Mouse (Mus musculus) spleen, adult 2 months (tissue): ENCODE results near the gene Zfp653.

Experiments used
- CTCF ChIP-seq: fragments of 200-500 bp; IDR thresholded peaks from 2 replicates; pipeline ENCODE4 v1.5.1; 2011; ENCODE audit warnings: mild to moderate bottlenecking, inconsistent platforms; ENCODE audit not compliant: insufficient read depth, insufficient read length, insufficient replicate concordance; ENCODE audit errors: extremely low read depth
- POLR2A ChIP-seq: fragments of 200-500 bp; IDR thresholded peaks from 2 replicates; pipeline ENCODE4 v1.6.1; 2011; ENCODE audit warnings: low read depth, low read length, inconsistent platforms

DNA sequence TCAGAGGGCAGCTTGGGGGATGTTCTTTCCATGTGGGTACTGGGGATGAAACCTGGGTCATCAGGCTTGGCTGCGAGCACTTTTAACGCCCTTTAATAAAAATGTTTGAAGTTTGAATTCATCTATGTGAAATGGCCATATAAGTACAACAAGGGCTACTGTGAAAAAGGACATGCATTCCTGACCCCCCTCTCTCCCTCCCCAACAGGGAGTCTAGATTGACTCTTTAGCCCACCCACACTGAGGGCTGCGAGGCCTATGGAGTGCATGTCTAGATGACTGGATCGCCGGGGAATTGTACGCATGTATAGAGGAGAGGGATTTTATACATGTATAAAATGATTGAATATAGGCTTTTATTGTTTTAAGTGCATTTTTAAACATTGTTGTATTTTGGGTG, 14.8 kb upstream of the Zfp653 start:
- TF ChIP-seq CTCF: no peak
- no peak for TF ChIP-seq POLR2A
